Mouse (Mus musculus) heart, postnatal 36 days (tissue): ENCODE results near the gene Tomm22. TPM values are rescaled to one million over a fixed set of nuclear protein-coding genes. Genes with fewer than 3 reads are reported as not detected.
A peak's percentile ranks its signal among the peaks of the same experiment; 100 is the strongest.

Experiments
- DNase-seq, 2 experiments: peaks; one replicate each; pipeline ENCODE4 v3.0.0; 2021 to 2022
- intact Hi-C: fragments of 180-260 bp; cut with DNase I; formaldehyde crosslinking; loops from one replicate; pipeline ENCODE4 v1.15.1; 2025
- total RNA-seq, 2 experiments: library from RNA; stranded (reverse); gene quantifications; 2 replicates each; pipeline ENCODE4 v1.2.3; 2021

The Tomm22 gene
- total RNA-seq, 2 experiments from 2014 or later = 110 to 120 TPM

DNA sequence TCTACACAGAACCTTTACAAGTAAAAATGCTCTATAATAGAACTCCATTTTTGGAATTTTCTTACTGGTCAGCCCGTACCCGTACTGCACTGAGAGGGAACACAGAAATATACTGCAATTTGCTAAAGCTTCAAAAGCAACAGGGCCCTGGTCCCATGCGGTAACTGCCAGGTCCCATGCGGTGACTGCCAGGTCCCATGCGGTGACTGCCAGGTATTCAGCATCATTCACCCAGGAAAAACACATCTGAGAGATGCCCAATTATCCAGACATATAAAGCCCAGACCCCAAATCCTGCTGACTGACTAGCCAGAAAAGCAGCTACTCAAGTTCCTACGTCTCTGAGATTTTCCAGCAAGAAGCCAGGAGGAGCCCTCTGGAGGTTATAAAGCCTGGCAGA lies 14.0 kb downstream of the Tomm22 start:
- DNase-seq = no peak
- intact Hi-C loops = no loop called here

DNA sequence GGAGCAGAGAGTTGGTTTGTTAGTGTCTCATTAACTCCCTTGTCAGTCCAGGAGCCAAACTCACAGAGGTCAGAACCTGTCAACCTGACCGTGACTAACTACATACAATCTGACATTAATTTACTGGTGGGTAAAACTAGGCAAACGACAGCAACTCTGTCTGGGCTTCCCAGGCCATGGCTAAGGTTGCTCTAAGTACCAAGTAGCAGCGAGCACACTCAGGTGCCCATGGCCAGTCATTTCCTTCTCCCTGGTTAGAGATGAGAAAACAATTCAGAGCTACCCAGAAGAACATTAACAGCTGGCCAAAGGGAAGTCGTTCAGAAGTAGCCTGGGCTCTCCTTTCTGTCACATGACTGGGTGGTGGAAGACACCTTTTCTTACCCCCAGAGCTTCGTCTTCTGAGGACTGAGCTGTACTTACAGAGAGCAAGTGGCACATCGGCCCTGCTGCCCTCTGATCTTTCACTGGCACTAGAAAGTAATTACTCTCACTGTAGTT lies 14.5 kb downstream of the Tomm22 start:
- DNase-seq = no peak
- intact Hi-C loops = no loop called here

DNA sequence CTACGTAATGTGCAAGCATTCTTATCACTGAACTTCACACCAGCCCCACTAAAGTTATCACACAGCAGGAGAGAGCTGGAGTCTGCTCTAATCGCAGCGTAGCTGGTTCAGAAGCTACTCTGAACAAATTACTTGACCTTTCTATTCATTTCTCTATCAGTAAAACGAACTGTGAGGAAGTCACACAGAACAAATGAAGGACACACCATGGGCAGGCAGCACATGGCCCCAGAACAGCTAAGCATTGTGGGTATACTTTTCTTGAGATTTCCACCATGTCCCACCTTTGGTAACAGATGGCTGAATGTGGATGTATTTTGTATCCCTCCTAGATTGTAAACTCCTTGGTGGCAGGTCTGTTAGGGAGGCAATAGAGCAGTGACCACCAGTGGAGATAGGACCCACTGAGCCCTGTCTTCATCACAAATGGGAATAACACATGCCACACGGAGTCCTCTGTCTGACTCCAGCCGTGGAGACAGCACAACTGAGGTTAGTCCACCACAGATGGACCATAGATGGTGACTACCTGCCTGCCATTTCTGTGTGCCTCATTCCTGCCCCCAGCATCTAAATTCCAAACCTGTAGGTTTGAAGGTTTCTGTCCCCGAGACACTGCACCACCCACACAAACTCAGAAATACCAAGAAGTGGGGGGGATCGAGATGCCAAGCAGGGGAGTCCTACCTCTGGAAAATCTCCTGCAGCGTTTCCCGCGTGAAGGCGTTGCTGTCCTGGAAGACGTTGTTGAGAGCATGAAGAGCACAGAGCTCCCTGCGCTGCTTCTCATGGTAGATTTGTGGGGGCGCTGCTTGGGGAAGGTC lies 15.6 kb downstream of the Tomm22 start:
- intact Hi-C loops = loop anchor here (2.0 kb wide), 3 partner anchors 15 to 49 kb away; partner anchors contain the start of genes Cby1, Fam227a and Tomm22
- DNase-seq = no peak

DNA sequence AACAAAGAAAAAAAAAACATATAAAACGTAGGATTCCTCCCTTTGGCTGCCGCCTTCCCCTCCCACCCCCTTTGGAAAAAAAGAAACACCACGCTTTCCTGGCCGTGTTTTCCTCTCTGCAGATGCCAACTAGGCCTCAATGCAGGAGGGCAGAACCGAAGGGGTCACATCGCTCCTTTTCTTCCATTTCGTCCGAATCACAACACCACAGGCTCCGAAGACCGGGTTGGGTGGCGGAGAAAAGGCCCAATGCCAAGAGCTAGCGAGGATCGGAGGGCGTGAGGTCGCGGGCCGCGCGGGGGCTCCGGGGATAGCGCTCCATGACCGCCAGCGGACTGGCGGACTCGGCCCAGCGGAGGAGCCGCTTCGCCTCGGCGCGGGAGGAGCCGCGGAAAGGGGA lies 16.5 kb downstream of the Tomm22 start:
- DNase-seq = peak in 1 of 2 experiments; percentile 59
- intact Hi-C loops = loop anchor here (2.0 kb wide), 3 partner anchors 16 to 48 kb away; partner anchors contain the start of genes Cby1, Fam227a and Tomm22

DNA sequence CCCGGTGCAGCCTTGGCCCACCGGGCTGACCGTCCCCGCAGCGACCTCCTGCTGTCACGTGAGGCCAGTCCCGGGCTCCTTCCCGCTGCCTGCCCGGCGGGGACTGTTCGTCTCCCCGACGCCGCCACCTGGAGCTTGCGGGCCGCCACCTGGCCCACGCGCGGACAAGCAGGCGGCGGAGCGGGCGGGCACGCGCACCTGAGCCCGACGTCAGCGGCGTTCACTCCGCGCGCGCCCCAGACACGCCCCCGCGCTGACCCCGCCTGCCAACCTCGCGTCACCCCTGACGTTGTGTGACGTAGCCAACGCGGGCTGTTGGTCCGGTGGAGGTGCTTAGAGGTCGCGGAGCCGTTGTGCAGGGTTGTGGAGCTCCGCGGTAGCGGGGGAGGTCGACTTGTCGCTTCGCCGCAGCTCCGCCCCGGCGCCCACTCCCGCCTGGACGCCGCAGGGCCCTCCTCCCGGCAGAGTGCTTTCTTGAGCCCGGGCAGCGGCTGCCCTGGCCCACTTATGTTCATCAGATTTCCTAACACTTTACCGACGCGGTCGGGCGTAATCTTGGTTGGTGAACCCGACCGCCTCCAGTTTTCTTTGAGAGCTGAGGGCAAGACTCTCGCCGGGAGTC lies 17.1 kb downstream of the Tomm22 start, which contains the start of gene Josd1:
Gene Josd1 (minus strand): TSS at position 274 of the 622 bp plus-strand sequence.
- peak; percentile 99 for DNase-seq
- intact Hi-C loops = loop anchor here (2.0 kb wide), 3 partner anchors 17 to 47 kb away; partner anchors contain the start of genes Cby1, Fam227a and Tomm22

DNA sequence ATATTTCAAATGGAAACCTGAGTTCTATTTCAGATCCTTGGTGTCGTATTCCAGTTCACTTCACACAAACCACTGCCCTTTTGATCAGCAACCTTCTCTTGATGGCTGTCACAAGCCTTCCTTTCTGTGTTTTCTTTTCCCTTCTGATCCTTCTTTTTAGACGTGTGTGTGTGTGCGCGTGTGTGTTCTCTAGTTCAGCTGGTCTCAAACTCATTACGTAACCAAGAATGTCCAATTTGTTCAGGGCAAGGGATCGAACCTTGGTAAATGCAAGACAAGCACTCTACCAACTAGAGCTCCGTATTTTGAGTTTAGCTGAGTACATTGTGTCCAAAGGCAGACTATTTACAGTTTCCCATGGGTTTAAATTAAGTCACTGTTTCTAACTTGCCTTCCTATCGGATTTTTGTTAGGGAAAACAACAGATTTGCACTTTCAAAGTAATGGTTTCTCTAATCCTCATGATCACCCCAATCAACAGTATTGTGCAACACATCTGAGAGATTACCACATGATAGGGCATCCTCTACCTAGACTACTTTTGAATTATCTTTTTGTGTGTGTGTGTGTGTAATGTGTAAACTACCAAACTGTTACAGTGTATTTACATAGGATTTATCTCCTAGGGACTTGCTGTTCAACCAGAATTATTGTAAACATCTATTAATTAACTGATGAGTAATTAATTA lies 17.8 kb downstream of the Tomm22 start:
- no peak for DNase-seq
- intact Hi-C loops = no loop called here

DNA sequence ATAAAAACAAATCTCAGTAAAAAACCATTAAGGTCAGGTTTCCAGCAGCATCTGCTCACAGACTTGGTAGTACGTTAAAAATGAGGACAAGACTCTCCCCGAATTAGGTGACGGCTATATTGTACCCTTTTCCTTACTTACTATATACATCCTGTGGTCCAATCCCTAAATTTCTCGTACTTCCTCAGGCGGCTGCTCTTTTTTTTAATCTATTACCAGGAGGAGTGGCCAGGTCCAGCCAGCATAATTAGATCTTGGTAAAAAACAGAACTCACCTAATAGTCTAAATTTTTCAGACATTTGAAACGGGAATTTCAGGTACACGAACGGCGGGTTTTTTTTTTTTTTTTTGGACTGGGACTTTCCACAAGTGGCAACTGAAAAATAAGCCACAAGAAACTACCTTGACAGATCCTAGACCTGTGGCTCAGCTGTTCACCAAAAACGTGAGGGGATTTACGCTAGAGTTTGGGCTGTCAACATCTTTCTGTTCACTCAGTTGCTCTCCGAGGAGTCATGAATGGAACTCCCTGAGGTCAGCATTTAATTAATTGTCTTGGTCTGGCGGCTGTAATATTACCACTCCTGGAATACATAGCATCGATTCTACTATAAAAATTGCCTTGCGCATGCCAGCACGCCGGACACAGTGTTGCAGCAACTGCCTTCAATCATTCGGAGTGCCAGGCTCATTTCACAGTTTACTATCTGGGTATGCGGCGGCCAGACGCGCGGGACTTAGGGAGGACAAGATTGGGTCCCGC lies 19.2 kb downstream of the Tomm22 start:
- intact Hi-C loops = loop anchor here (5.0 kb wide), 1 partner anchor 202 kb away; the partner anchor contains the start of gene Apobec3

DNA sequence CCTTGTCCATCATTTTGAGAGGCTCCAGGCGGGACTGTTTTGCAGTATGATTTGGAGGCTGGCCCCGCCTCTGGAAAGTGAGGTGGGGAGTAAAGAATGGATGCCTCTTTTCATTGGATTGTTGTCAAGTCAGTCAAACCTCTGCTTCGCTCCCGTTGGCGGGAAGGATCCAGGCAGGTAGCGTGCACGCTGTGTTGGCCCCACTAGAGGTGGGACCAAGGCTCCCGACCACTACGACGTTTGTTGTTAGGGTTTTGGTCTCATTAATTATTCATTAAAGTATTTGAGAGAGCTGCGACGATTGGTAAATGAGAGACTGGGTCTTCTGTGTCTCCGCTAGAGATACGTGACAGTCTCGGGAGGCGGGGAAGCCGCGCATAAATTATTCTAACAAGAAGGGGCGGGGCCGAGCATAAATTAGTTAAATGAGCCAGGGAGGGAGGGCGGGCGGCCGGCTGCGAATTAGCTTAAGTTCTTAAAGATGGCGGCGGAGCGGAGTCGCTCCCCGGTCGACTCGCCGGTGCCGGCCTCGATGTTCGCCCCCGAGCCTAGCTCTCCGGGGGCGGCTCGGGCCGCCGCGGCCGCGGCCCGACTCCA lies 19.9 kb downstream of the Tomm22 start, which contains the start of gene Gtpbp1:
Gene Gtpbp1 (plus strand): TSS at position 420 of the 597 bp plus-strand sequence.
- DNase-seq = peak; percentile 94 to 96
- intact Hi-C loops = loop anchor here (5.0 kb wide), 1 partner anchor 202 kb away; the partner anchor contains the start of gene Apobec3

More for the DNA sequence above, 19.2 kb downstream of the Tomm22 start:
- no peak for DNase-seq

DNA sequence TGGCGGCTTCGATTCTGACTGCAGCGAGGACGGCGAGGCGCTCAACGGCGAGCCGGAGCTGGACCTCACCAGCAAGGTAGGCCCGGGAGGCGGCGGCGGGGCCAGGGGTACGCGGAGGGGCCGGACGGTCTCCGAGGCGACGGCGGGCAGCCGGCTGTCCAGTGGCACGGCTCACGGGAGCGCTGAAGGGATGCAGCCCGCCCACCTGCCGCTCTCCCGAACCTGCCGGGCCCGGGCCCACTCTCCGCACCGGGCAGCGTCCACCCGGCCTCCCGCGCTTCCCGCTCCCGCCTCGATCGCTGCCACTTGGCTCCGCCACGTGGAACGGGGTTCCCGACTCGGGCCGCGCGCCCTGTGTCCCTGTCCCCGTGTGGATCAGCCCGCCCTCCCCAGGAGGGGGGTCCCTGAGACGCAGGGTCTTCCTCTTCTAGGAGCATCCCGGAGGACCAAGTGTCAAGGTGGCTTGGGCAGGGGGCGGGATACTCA lies 20.4 kb downstream of the Tomm22 start:
- intact Hi-C loops = loop anchor here (5.0 kb wide), 1 partner anchor 201 kb away; the partner anchor contains the start of gene Apobec3
- DNase-seq = peak in 1 of 2 experiments; percentile 47

DNA sequence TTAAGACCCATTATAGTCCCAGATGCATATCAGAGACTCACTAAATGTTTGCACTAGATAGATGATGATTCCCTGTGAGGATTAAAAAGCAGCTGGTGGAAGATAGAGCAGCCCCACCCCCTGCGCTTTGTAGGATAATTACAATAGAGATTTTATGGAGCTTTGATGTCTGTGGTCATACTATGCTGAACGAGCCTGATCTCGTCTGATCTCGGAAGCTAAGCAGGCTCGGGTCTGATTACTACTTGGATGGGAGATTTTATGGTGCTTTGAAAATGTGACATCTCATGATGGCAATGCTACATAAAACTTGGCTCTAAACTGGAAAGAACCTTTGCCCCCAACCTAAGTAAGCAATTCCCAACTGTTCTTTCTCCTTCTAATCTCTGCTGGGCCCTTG lies 21.7 kb downstream of the Tomm22 start:
- intact Hi-C loops = loop anchor here (5.0 kb wide), 1 partner anchor 200 kb away; the partner anchor contains the start of gene Apobec3
- no peak for DNase-seq

DNA sequence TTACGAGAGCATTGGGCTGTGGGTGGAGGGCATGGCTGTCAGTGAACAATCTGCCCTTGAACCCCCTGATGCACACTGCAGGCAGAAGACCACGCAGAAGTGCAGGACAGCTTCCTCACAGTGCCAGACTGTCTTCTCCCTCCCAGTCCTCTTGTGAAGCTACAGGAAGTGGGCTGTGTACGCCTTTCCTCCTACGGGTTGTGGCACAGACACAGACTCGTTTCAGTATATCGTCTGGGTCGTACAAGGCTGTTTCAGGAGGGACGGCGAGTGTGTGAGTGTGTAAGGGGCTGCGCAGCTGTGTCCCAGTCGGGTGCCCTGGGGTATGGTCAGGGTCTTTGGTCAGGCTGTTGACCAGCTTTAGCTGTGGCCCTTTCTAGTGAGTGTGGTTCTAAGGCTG lies 23.1 kb downstream of the Tomm22 start:
- intact Hi-C loops = loop anchor here (5.0 kb wide), 1 partner anchor 199 kb away; the partner anchor contains the start of gene Apobec3
- no peak for DNase-seq

DNA sequence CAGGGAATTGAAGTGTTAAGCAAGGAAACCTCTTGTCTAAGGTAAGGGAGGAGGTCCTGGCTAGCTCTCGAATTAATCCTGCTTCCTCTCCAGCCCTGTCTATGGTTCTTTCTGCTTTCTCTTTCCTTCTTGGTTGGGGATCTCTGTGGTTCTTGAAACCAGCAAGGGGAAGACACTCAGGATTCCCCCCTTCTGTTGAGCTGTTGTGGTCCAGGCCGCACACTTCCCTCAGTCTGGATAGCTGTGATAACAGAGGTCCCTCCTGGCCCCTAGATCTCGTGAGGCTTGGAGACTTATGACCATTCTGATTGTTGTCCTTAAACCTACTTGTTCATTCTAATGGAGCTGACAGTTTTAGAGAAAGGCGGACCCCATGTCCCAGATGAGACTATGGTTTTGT lies 23.9 kb downstream of the Tomm22 start:
- no peak for DNase-seq
- intact Hi-C loops = loop anchor here (5.0 kb wide), 1 partner anchor 198 kb away; the partner anchor contains the start of gene Apobec3

DNA sequence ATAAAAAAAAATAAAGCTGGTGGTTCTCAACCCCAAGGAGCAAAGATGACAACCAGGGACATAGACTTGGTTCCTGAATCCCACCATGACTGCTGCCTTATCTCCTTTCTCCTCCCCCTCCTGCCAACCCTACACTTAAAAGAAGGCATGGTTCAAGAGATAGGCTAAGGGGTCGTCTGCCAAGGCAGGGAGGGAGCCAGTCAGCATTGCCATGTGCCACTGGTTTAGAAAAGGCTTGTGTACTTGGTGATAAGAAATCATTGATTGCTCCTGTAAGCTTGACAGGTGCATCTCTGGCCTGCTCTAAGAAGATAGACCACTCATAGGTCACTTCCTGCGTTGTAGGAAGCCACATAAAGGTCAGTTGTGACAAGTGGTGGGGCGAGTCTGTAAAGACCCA lies 24.9 kb downstream of the Tomm22 start:
- DNase-seq = no peak
- intact Hi-C loops = no loop called here

DNA sequence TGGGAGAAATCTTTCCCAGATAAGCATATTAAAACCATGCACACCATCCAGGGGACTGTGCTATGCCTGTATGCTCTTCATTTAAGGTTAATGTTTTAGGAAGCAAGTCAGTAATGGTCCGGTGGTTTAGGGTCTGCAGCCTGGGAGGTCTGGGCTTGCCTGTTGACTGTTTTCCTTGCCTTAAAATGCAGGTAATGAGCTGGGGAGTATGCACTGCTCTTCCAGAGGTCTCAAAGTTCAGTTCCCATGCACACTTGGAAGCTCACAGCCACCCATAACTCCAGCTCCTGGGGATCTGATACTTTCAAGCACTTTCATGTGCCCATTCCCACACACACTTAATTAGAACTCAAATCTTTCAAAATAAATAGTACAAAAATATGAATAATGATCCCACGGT lies 25.8 kb downstream of the Tomm22 start:
- intact Hi-C loops = no loop called here

DNA sequence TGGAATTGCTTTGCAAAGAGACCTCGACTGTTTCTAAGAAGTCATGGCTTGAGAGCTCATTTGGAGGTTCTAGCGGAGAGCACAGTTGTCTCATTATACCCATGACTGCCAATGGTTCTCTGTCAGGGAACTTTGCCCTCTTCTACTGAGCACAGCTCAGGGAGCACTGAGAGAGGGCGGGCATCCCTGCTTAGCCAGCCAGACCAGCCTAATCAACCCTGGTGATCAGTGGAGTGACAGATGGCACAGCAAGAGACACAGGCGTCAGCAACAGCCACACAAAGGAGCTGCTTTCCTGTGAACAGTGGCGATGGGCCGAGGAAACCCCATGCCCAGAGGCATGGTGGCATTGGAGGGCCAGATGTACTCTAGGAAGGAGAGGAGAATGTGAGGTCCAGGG lies 26.4 kb downstream of the Tomm22 start:
- no peak for DNase-seq
- intact Hi-C loops = no loop called here

More for the DNA sequence above, 25.8 kb downstream of the Tomm22 start:
- DNase-seq = no peak

DNA sequence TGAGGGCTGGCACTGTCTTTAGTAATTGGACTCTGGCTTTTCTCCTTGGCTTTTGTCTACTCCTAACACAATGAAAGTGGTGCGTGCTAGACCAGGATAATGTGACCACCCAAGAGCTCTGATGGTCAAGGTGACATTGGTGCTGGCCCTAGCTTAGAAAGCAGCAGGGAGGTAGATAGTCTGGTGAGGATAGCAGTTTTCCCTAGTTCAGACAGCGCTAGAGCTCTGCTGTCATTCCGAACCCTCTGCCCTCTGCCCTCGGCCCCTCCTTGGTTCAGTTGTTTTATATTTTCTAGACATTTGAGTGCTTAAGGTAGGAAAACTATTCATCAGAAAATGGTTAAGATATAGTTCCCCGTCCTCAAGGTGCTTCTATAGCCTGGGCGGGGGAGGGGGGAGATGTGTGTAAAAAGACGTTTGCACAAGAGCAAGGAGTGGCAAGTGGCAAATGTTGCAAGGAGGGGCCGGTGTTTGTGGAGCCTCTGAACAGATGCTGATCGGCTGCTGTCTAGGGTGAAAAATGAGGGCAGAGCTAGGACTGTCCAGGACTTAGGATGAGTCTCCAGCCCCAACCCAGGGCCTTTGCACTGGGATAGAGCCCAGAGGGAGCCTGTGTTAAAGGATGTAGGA lies 27.0 kb downstream of the Tomm22 start:
- no peak for DNase-seq
- intact Hi-C loops = no loop called here

DNA sequence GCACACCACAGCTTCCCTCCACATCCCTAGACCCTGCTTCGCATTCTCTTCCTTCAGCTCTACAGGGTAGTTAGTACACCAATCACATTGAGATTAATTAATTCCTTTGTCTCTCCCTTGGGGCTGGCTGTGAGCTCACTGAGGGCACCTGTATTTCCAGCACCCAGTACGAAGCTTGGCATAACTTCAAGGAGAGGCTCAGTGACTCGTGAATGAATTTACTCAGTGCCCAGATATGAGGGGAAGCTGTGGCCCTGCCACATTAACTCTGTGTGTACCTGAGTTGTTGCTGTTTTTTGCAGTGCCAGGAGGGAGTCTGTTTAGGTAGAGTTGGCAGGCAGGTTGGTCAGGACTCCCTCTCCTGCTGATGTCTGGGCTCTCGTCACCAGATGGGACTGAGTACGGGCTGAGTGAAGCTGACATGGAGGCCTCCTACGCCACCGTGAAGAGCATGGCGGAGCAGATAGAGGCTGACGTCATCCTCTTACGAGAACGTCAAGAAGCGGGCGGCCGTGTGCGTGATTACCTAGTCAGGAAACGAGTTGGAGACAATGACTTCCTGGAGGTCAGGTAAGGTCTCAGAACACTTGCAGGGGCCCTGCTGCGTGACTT lies 36.0 kb downstream of the Tomm22 start:
- intact Hi-C loops = no loop called here
- DNase-seq = no peak

DNA sequence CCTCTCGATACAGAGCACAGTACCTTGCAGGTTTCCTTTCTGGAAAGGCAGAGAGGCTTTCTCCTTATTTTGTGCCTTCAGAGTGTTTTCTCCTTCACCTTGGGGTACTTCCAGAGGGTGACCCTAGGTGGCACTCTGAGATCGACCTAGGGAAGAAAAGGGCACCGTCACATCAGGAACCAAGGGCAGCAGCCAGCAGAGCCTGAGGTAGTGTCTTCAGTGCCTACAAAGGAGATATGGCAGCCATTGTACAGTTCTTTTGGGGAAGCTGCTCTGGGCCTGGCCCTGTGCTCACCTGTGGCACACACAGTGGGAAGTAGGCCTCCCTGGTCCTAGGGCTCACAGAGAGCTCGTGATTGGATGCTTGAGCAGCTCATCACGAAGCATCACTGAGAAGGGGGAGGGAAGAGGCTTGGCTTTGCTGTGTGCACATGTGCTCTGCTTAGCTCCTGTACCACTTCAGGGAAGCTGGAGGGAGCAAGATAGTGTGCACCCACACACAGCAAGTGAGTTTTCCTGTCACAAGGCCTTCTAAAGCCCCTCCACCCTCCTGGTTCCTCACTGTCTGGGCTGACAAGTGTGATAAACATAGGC lies 37.7 kb downstream of the Tomm22 start:
- intact Hi-C loops = no loop called here
- no peak for DNase-seq
